Mouse (Mus musculus) limb, embryonic 14.5 days (tissue): ENCODE data around the gene Mcfd2. TPM values are rescaled to one million over a fixed set of nuclear protein-coding genes. Genes with fewer than 3 reads are reported as not detected.

Experiments used
- ATAC-seq: fragments of 200-750 bp; cut with Nextera tagmentation; 2 replicates; pipeline ENCODE4 v1.8.0; 2017; ENCODE audit warnings: low read depth, moderate number of reproducible peaks, moderate TSS enrichment; ENCODE audit not compliant: low FRiP score
- DNase-seq: peaks from one replicate; pipeline ENCODE4 v3.0.0-alpha.2; 2015; ENCODE audit warnings: low spot score
- H3K27ac ChIP-seq: fragments of 300-500 bp; sonication (generic); replicated peaks from 2 replicates; pipeline ENCODE4 v1.5.1; 2014; ENCODE audit warnings: low read depth, mild to moderate bottlenecking, low read length, moderate library complexity, mixed read lengths
- H3K27me3 ChIP-seq: fragments of 300-500 bp; sonication (generic); 2 replicates; pipeline ENCODE4 v1.6.1; 2014; ENCODE audit warnings: low read length, mixed read lengths; ENCODE audit not compliant: control insufficient read depth, insufficient read depth
- H3K36me3 ChIP-seq: fragments of 300-500 bp; sonication (generic); 2 replicates; pipeline ENCODE4 v1.6.1; 2014; ENCODE audit warnings: mild to moderate bottlenecking, low read length, moderate library complexity, mixed read lengths; ENCODE audit not compliant: control insufficient read depth, insufficient read depth
- H3K4me1 ChIP-seq: fragments of 300-500 bp; sonication (generic); 2 replicates; pipeline ENCODE4 v1.6.1; 2014; ENCODE audit warnings: antibody characterized with exemption, low read length, mixed read lengths; ENCODE audit not compliant: control insufficient read depth, insufficient read depth
- H3K4me2 ChIP-seq: fragments of 300-500 bp; sonication (generic); replicated peaks from 2 replicates; pipeline ENCODE4 v1.6.1; 2014; ENCODE audit warnings: low read depth, mild to moderate bottlenecking, low read length, moderate library complexity; ENCODE audit not compliant: severe bottlenecking
- H3K4me3 ChIP-seq: fragments of 300-500 bp; sonication (generic); replicated peaks from 2 replicates; pipeline ENCODE4 v1.5.1; 2014; ENCODE audit warnings: low read length
- H3K9ac ChIP-seq: fragments of 300-500 bp; sonication (generic); 2 replicates; pipeline ENCODE4 v1.6.1; 2014; ENCODE audit warnings: mild to moderate bottlenecking, low read depth, low read length, moderate library complexity; ENCODE audit not compliant: severe bottlenecking
- H3K9me3 ChIP-seq: fragments of 300-500 bp; sonication (generic); 2 replicates; pipeline ENCODE4 v1.6.1; 2016; ENCODE audit warnings: low read length; ENCODE audit not compliant: control insufficient read depth
- POLR2A ChIP-seq: fragments of 200-500 bp; IDR thresholded peaks from 2 replicates; pipeline ENCODE4 v1.8.0; 2012; ENCODE audit warnings: inconsistent platforms, mild to moderate bottlenecking, moderate library complexity, borderline replicate concordance; ENCODE audit not compliant: insufficient read depth, insufficient read length; ENCODE audit errors: extremely low read depth
- WGBS: fragments of 180-500 bp; shearing (Covaris S2); extraction: QIAGEN DNeasy Blood & Tissue Kit; methylation state at CpG from one replicate; pipeline ENCODE4 v1.1.7; 2014; 5-methylcytosine and 5-hydroxymethylcytosine counted together
- polyA plus RNA-seq, 2 experiments: library from polyadenylated mRNA; depleted of rRNA in 1 of 2; stranded (reverse) in 1 of 2; unstranded in 1 of 2; fragments of >200 nt; fragmentation: Nextera tagmentation in 1 of 2; extraction: Ambion mirVana in 1 of 2; gene quantifications; 2 replicates each; pipeline versions ENCODE4 v1.2.1 to v1.2.3; 2012 to 2014

Mcfd2 gene
- polyA plus RNA-seq (2012; rRNA removed) (70.3 and 73.6 TPM in 2 replicates), polyA plus RNA-seq (2014; fragmentation: Nextera tagmentation; extraction: Ambion mirVana) (89.6 and 98.4 TPM in 2 replicates)

DNA sequence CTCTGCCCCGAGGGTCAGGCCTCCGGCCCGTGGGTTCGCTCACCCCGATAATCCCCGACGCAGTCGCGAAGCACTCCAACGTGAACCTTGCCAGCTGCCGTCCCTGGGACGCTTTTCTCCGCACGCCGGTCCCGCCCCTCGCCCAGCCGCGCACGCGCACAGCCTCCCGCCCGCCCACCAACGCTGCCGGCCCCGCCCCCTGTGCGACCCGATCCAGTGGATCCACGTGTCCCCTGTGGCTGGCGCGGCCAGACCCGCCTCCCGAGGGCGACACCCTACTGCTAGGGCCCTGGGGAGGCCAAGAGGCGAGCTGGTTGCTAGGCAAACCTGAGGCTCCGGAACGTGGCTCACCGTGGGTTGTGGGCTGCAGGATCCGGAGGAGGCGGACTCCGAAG lies at the start of gene Mcfd2:
TSS of gene Mcfd2 (minus strand) at position 144 of the 395 bp plus-strand sequence.
- Histone ChIP-seq H3K4me3 (peak within 1 kb of the TSS; percentile 76), H3K4me1 (peaks cover 9% of the 10 kb centered on the region), H3K36me3 (0 out of 2 replicates have a peak, but pooled peaks cover 11% of the 10 kb centered on the region), H3K9ac (peak within 1 kb of the TSS; percentile 91), H3K27me3 (no peaks in the 10 kb centered on the region), H3K27ac (peak within 1 kb of the TSS; percentile 65), H3K9me3 (no peaks in the 10 kb centered on the region), H3K4me2 (peak within 1 kb of the TSS; percentile 63)
- under 1% methylated on average over 40 of the region's 41 CpGs for WGBS
- ATAC-seq (peak; percentile 92), DNase-seq (peak; percentile 89)
- peak; percentile 58; the same call in 1 of the 2 replicates for TF ChIP-seq POLR2A

DNA sequence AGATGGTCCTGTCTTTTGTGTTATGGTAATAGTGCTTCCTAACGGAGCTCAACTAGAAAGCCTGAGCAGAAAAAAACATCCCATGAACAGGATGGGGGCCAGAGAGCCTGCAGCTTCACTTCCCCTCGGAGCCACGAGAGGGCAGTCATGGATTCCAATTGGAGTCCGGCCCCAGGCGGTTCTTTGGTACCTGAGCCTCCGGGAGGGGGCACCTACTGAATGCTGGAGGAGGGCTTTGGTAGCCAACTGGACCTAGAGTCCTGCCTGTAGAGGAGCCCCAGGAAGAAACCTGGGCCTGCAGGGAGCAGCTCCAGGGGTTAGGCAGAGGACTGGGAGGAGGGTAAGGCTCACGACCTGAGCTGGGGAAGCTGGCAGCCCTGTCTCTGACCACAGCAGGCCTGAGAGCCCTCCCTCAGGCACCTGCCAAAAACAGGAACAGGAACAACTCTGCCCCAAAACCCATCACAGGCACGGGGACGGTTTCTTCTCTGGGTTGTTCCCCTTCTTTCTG lies 49.3 kb upstream of the Mcfd2 start:
- peak; percentile 87 for DNase-seq
- Histone ChIP-seq H3K36me3 (no peaks in the 10 kb centered on the region), H3K27ac (no peak overlapping the region), H3K4me3 (no peak overlapping the region), H3K4me1 (peaks cover 16% of the 10 kb centered on the region), H3K9me3 (no peaks in the 10 kb centered on the region), H3K4me2 (peak overlapping the region; percentile 20; the same call in 1 of the 2 replicates), H3K9ac (no peak overlapping the region), H3K27me3 (no peaks in the 10 kb centered on the region)
- ATAC-seq = peak; percentile 77
- 12% methylated on average over 9 of the region's 9 CpGs for WGBS
- no peak for TF ChIP-seq POLR2A

DNA sequence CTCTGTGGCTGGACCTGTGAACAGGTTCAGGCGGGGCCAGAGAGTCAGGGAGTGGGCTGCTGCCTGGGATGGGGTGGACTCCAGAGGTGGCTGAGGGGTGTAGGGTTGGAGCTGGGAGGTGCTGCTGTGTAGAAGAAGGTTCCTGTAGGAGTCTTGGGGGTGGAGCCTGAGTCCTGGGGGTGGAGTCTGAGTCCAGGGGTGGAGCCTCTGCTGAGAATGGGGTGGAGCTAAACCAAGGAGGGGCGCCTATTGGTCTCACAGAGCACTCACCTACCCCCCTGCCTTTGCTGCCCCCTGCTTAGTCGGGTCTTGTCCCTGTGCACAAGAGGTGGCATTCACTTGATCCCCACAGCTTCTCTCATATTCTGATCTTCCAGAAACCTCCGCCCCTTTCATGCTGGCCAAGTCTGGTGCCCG lies 48.8 kb upstream of the Mcfd2 start:
- WGBS = 58% methylated on average over 5 of the region's 5 CpGs
- Histone ChIP-seq H3K4me3 (no peak overlapping the region), H3K36me3 (no peaks in the 10 kb centered on the region), H3K27ac (no peak overlapping the region), H3K4me2 (0 out of 2 replicates have a peak overlapping the region, but pooled peaks have one; percentile 20), H3K9me3 (no peaks in the 10 kb centered on the region), H3K4me1 (peaks cover 16% of the 10 kb centered on the region), H3K27me3 (no peaks in the 10 kb centered on the region), H3K9ac (no peak overlapping the region)
- 0 out of 2 replicates have a peak, but pooled peaks have one; percentile 1 for ATAC-seq
- TF ChIP-seq POLR2A = no peak
- no peak for DNase-seq

DNA sequence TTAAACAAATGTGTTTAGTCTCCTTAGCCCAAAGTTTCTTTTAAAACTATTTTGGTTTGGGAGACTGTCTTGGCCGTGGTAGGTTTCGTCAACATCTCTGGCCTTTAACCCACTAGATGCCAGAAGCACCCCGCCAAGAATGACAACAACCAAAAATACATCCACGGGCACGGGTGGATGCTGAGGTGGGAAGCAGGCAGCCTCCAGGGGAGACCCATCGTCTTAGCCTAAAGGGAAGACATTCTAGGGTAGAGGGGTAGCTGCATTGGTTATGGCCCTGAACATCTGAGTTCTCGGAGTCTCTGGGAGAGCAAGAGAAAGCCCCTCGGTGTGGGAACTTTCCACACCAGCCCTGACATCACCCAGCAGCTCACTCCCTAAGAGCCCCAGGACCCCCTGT lies 48.4 kb upstream of the Mcfd2 start:
- no peak overlapping the region for H3K9ac ChIP-seq
- H3K36me3 ChIP-seq = no peaks in the 10 kb centered on the region
- H3K4me3 ChIP-seq = no peak overlapping the region
- no peak for TF ChIP-seq POLR2A
- DNase-seq (no peak), ATAC-seq (no peak)
- H3K9me3 ChIP-seq = no peaks in the 10 kb centered on the region
- H3K4me2 ChIP-seq = no peak overlapping the region
- H3K4me1 ChIP-seq = peaks cover 16% of the 10 kb centered on the region
- 72% methylated on average over 8 of the region's 8 CpGs for WGBS
- H3K27ac ChIP-seq = no peak overlapping the region
- H3K27me3 ChIP-seq = no peaks in the 10 kb centered on the region

DNA sequence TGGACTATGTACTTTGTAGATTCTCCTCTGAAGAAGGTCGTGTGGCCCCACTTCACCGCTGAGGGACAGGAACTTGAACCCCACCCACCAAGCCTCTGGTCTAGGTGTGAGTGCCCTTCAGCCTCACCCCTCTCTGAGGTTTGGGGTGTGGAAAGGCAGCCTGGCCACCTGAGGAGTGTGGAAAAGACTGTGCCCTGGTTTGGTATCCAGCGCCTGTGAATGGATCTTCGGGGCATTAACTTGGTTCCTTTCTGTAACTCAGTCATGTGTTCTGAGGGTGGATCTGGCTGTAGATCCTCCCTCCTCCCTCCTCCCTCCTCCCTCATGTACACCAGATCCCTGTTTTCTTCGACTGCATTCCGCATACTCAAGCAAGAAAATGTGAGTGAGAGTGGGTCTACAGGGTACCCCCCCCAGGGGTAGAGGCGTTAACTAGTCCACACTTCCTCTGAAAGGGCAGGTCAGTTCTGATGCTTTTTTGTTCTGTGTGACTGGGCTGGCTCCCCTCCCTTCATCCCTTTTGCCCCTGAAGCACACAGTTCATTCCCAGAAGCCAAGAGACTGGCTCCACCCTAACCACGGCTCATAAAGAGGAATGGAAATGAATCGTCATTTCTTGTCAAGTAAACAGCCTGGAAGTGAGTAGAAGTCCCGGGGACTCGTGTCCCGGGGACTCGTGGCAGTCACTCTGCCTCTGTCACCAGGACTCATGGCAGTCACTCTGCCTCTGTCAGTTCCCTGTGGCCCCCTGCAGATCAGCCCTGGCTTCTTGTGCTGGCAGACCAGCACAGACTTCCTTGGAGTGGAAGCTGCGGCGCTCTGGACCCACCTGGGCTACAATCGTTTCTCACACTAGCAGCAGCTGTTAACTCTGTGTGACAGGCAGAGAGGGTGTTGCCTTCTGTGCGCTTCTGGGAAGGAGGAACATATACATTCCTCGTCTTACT lies 47.5 kb upstream of the Mcfd2 start:
- Histone ChIP-seq H3K9me3 (no peaks in the 10 kb centered on the region), H3K27me3 (no peaks in the 10 kb centered on the region), H3K4me1 (peaks cover 16% of the 10 kb centered on the region), H3K9ac (peak overlapping the region; percentile 40), H3K4me3 (no peak overlapping the region), H3K4me2 (peak overlapping the region; percentile 30), H3K36me3 (peaks cover 3% of the 10 kb centered on the region; the same call in 1 of the 2 replicates), H3K27ac (peak overlapping the region; percentile 67)
- DNase-seq (no peak), ATAC-seq (peak; percentile 27; the same call in 1 of the 2 replicates)
- no peak for TF ChIP-seq POLR2A
- 31% methylated on average over 18 of the region's 18 CpGs for WGBS
